Mouse (Mus musculus): ENCODE results near the gene Clec16a. TPM values are rescaled to one million over a fixed set of nuclear protein-coding genes. Genes with fewer than 3 reads are reported as not detected.

The Clec16a gene
- polyA plus RNA-seq, 1 experiment = 6.3 TPM

- WGBS = 16% methylated on average over 4 of the region's 4 CpGs
- no peaks in the 10 kb centered on the region for H3K4me1 ChIP-seq (ENCODE audit: control insufficient read depth, insufficient read depth, low read length)
- H3K4me3 ChIP-seq (replicated peaks; ENCODE audit: control insufficient read depth, low read depth, low read length) = no peak overlapping the region
- H3K27ac ChIP-seq (ENCODE audit: control insufficient read depth, insufficient read depth, low read depth, low read length, poor library complexity) = no peak overlapping the region
- no peak for TF ChIP-seq POLR2A (IDR thresholded peaks at IDR 0.05; ENCODE audit: borderline replicate concordance, control insufficient read depth, low read depth, low read length)
- TF ChIP-seq CTCF (IDR thresholded peaks at IDR 0.05; ENCODE audit: control insufficient read depth, insufficient read depth, low read length) = no peak
Measured at GRCm38 (mm10) chr16:10524866-10525609, 20.1 kb upstream of the Clec16a start.

- no peak for TF ChIP-seq CTCF (IDR thresholded peaks at IDR 0.05; ENCODE audit: control insufficient read depth, insufficient read depth, low read length)
- TF ChIP-seq POLR2A (IDR thresholded peaks at IDR 0.05; ENCODE audit: borderline replicate concordance, control insufficient read depth, low read depth, low read length) = no peak
- H3K4me1 ChIP-seq (ENCODE audit: control insufficient read depth, insufficient read depth, low read length) = no peaks in the 10 kb centered on the region
- no peak overlapping the region for H3K4me3 ChIP-seq (replicated peaks; ENCODE audit: control insufficient read depth, low read depth, low read length)
- no peak overlapping the region for H3K27ac ChIP-seq (ENCODE audit: control insufficient read depth, insufficient read depth, low read depth, low read length, poor library complexity)
- 48% methylated on average over 2 of the region's 2 CpGs for WGBS
Measured at GRCm38 (mm10) chr16:10525610-10525980, 19.5 kb upstream of the Clec16a start.

DNA sequence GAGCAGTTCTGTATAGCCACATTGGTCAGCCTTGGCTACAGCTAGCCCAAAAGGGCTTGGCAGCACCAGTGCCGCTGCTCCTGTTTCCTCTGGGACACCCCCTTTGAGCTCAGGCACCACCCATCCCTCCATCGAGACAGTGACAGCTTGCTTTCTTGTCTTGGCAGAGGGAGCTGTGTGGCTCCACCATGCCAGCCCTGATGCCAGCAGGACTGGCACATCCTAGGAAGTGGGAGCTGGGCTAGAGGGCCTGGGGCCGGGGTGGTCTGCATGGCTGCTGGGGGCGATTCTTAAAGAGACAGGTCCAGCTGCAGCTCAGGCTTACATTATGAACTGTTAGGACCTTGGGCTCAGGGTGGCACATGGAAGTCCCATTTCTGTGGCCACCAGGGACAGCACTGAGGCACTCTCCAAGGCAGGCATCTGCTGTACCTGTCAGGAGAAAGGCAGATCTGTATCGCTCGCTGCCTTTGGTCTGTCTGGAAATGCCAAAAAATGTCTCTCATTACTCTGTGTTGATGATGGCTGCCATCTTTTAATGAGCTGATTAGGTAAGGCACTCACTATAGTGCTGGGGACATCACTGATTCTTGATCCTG, 18.0 kb upstream of the Clec16a start:
- Histone ChIP-seq H3K27ac (ENCODE audit: control insufficient read depth, insufficient read depth, low read depth, low read length, poor library complexity) (no peak overlapping the region), H3K4me1 (ENCODE audit: control insufficient read depth, insufficient read depth, low read length) (no peaks in the 10 kb centered on the region), H3K4me3 (replicated peaks; ENCODE audit: control insufficient read depth, low read depth, low read length) (no peak overlapping the region)
- 73% methylated on average over 6 of the region's 6 CpGs for WGBS
- TF ChIP-seq POLR2A (IDR thresholded peaks at IDR 0.05; ENCODE audit: borderline replicate concordance, control insufficient read depth, low read depth, low read length) = no peak
- TF ChIP-seq CTCF (IDR thresholded peaks at IDR 0.05; ENCODE audit: control insufficient read depth, insufficient read depth, low read length) = no peak

DNA sequence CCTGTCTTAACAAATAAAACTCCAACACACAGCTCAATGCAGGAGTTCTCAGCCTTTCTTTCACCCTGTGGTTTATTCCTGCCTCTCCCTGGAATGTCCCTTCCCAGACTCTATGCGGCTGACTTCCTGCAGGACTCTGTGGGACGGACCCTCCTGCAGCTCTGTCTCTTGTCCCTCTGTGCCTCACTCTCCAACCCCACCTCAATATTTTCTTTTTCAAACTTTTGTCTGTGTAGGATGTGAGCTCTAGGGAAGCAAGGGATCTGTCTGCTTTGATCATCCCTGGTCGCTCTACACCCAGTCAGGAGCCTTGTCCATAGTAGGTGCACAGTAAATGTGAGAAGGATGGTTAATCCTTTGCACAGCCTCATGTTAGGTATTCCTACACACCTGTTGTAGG, 16.8 kb upstream of the Clec16a start:
- no peak for TF ChIP-seq POLR2A (IDR thresholded peaks at IDR 0.05; ENCODE audit: borderline replicate concordance, control insufficient read depth, low read depth, low read length)
- no peak for TF ChIP-seq CTCF (IDR thresholded peaks at IDR 0.05; ENCODE audit: control insufficient read depth, insufficient read depth, low read length)
- H3K4me3 ChIP-seq (replicated peaks; ENCODE audit: control insufficient read depth, low read depth, low read length) = no peak overlapping the region
- H3K4me1 ChIP-seq (ENCODE audit: control insufficient read depth, insufficient read depth, low read length) = no peaks in the 10 kb centered on the region
- 92% methylated on average over 3 of the region's 3 CpGs for WGBS
- no peak overlapping the region for H3K27ac ChIP-seq (ENCODE audit: control insufficient read depth, insufficient read depth, low read depth, low read length, poor library complexity)

DNA sequence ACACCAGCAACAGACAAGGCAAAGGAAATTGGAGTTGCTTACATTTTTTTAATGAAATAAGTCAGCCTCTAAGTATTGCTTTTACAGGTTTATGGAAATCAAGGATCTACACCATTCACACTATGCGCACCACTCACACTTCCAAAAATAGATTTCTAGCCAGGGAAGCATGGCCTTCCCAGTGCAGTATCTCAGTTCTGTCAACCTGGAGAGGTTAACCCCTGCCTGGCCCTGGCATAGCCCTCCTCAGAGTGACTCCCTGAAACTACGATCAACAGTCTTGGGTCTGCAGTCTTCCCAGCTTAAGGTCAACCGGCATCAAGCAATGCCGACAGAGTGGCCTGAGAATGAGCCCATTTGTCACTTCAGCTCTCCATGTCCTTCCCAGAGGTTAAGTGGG, 15.0 kb upstream of the Clec16a start:
- 89% methylated on average over 4 of the region's 4 CpGs for WGBS
- Histone ChIP-seq H3K4me1 (ENCODE audit: control insufficient read depth, insufficient read depth, low read length) (no peaks in the 10 kb centered on the region), H3K27ac (ENCODE audit: control insufficient read depth, insufficient read depth, low read depth, low read length, poor library complexity) (no peak overlapping the region), H3K4me3 (replicated peaks; ENCODE audit: control insufficient read depth, low read depth, low read length) (no peak overlapping the region)
- TF ChIP-seq CTCF (IDR thresholded peaks at IDR 0.05; ENCODE audit: control insufficient read depth, insufficient read depth, low read length) (no peak), POLR2A (IDR thresholded peaks at IDR 0.05; ENCODE audit: borderline replicate concordance, control insufficient read depth, low read depth, low read length) (no peak)

- H3K4me1 ChIP-seq (ENCODE audit: control insufficient read depth, insufficient read depth, low read length) = no peaks in the 10 kb centered on the region
- no peak overlapping the region for H3K27ac ChIP-seq (ENCODE audit: control insufficient read depth, insufficient read depth, low read depth, low read length, poor library complexity)
- H3K4me3 ChIP-seq (replicated peaks; ENCODE audit: control insufficient read depth, low read depth, low read length) = no peak overlapping the region
- 87% methylated on average over 4 of the region's 4 CpGs for WGBS
- no peak for TF ChIP-seq POLR2A (IDR thresholded peaks at IDR 0.05; ENCODE audit: borderline replicate concordance, control insufficient read depth, low read depth, low read length)
- no peak for TF ChIP-seq CTCF (IDR thresholded peaks at IDR 0.05; ENCODE audit: control insufficient read depth, insufficient read depth, low read length)
Measured at GRCm38 (mm10) chr16:10533781-10534180, 11.4 kb upstream of the Clec16a start.

- TF ChIP-seq POLR2A (IDR thresholded peaks at IDR 0.05; ENCODE audit: borderline replicate concordance, control insufficient read depth, low read depth, low read length) (no peak), CTCF (IDR thresholded peaks at IDR 0.05; ENCODE audit: control insufficient read depth, insufficient read depth, low read length) (no peak)
- H3K4me3 ChIP-seq (replicated peaks; ENCODE audit: control insufficient read depth, low read depth, low read length) = no peak overlapping the region
- WGBS = 66% methylated on average over 7 of the region's 7 CpGs
- H3K4me1 ChIP-seq (ENCODE audit: control insufficient read depth, insufficient read depth, low read length) = no peaks in the 10 kb centered on the region
- no peak overlapping the region for H3K27ac ChIP-seq (ENCODE audit: control insufficient read depth, insufficient read depth, low read depth, low read length, poor library complexity)
Measured at GRCm38 (mm10) chr16:10534567-10534966, 10.6 kb upstream of the Clec16a start.

DNA sequence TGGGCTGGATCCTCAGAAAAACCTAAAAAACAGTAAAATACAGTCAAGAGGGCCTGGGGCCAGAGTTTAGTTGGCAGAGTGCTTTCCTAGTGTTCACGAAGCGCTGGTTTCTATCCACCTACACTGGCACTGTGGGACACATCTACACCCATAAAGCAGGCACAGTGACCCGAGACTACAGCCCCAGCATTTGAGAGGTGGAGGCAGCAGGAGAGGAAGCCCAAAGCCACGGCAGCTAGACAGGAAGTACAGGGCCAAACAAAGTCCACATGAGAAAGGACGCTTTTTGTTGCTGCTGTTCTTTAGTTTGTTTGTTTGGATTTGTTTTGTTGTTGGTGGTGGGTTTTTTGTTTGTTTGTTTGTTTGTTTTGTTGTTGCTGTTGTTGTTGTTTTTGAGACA, 8.8 kb upstream of the Clec16a start:
- WGBS = 38% methylated on average over 5 of the region's 5 CpGs
- peaks cover 2% of the 10 kb centered on the region; the same call in 1 of the 2 replicates for H3K4me1 ChIP-seq (ENCODE audit: control insufficient read depth, insufficient read depth, low read length)
- TF ChIP-seq CTCF (IDR thresholded peaks at IDR 0.05; ENCODE audit: control insufficient read depth, insufficient read depth, low read length) (no peak), POLR2A (IDR thresholded peaks at IDR 0.05; ENCODE audit: borderline replicate concordance, control insufficient read depth, low read depth, low read length) (no peak)
- H3K4me3 ChIP-seq (replicated peaks; ENCODE audit: control insufficient read depth, low read depth, low read length) = no peak overlapping the region
- no peak overlapping the region for H3K27ac ChIP-seq (ENCODE audit: control insufficient read depth, insufficient read depth, low read depth, low read length, poor library complexity)
